Mouse (Mus musculus) heart, postnatal 10 days (tissue): ENCODE measurements around the gene Ubtd2. TPM values are rescaled to one million over a fixed set of nuclear protein-coding genes. Genes with fewer than 3 reads are reported as not detected.

Experiments
- DNase-seq, 2 experiments: peaks; one replicate each; pipeline ENCODE4 v3.0.0; 2021
- intact Hi-C: fragments of 180-260 bp; cut with DNase I; formaldehyde crosslinking; loops from one replicate; pipeline ENCODE4 v1.15.1; 2025
- total RNA-seq, 2 experiments: library from RNA; stranded (reverse); gene quantifications; 2 replicates each; pipeline ENCODE4 v1.2.3; 2021

Ubtd2 gene
- total RNA-seq, 2 experiments from 2014 or later = 18.1 to 19.8 TPM

- intact Hi-C loops = no loop called here
- no peak for DNase-seq
Observed at GRCm38 (mm10) chr11:32556333-32556990, 101.3 kb downstream of the Ubtd2 start.

- intact Hi-C loops = no loop called here
- no peak for DNase-seq
Observed at GRCm38 (mm10) chr11:32558026-32558425, 102.9 kb downstream of the Ubtd2 start.

- no peak for DNase-seq
- intact Hi-C loops = no loop called here
Observed at GRCm38 (mm10) chr11:32558677-32559076, 103.5 kb downstream of the Ubtd2 start.

- DNase-seq = no peak
- intact Hi-C loops = no loop called here
Observed at GRCm38 (mm10) chr11:32560015-32560770, 105.0 kb downstream of the Ubtd2 start.

- intact Hi-C loops = no loop called here
- no peak for DNase-seq
Observed at GRCm38 (mm10) chr11:32561465-32562355, 106.5 kb downstream of the Ubtd2 start.

- no peak for DNase-seq
- intact Hi-C loops = no loop called here
Observed at GRCm38 (mm10) chr11:32562706-32563105, 107.5 kb downstream of the Ubtd2 start.

GRCm38 (mm10) chr11:32563660-32564059 lies 108.5 kb downstream of the Ubtd2 start:
- DNase-seq = no peak
- intact Hi-C loops = loop anchor here (2.0 kb wide), 1 partner anchor 29 kb away; no protein-coding TSS in a partner anchor

GRCm38 (mm10) chr11:32564629-32565028 lies 109.5 kb downstream of the Ubtd2 start:
- intact Hi-C loops = loop anchor here (2.0 kb wide), 1 partner anchor 30 kb away; no protein-coding TSS in a partner anchor
- peak in 1 of 2 experiments; percentile 9 for DNase-seq

- intact Hi-C loops = loop anchor here (2.0 kb wide), 1 partner anchor 30 kb away; no protein-coding TSS in a partner anchor
- DNase-seq = peak in 1 of 2 experiments; percentile 49
Observed at GRCm38 (mm10) chr11:32565088-32565487, 109.9 kb downstream of the Ubtd2 start.

- DNase-seq = no peak
- intact Hi-C loops = no loop called here
Observed at GRCm38 (mm10) chr11:32566184-32566583, 111.0 kb downstream of the Ubtd2 start.

Other genes with a start within 250 kb of the Ubtd2 start
- 10 to 100 TPM; 10.6 to 12.4 TPM for gene Snrnp25, start 250.0 kb upstream of the Ubtd2 start, total RNA-seq
- gene Rhbdf1, start 233.1 kb upstream of the Ubtd2 start, total RNA-seq = 10 to 100 TPM; 30.5 to 31.1 TPM
- 10 to 100 TPM in 1 of 2 experiments, 1 to 10 TPM in 1; 9.8 to 10.3 TPM for gene Mpg, start 228.9 kb upstream of the Ubtd2 start, total RNA-seq
- gene Nprl3, start 187.7 kb upstream of the Ubtd2 start, total RNA-seq = 10 to 100 TPM; 26.6 to 27.6 TPM
- gene Hba-x, start 179.0 kb upstream of the Ubtd2 start, total RNA-seq = not detected
- 1,000 to 10,000 TPM; 4,155 to 9,193 TPM for gene Hba-a1, start 171.9 kb upstream of the Ubtd2 start, total RNA-seq
- gene Hbq1b, start 168.4 kb upstream of the Ubtd2 start, total RNA-seq = 1 to 10 TPM in 1 of 2 experiments, not detected in 1; 1.0 TPM
- 1,000 to 10,000 TPM; 3,875 to 8,514 TPM for gene Hba-a2, start 158.9 kb upstream of the Ubtd2 start, total RNA-seq
- not detected for gene Hbq1a, start 155.3 kb upstream of the Ubtd2 start, total RNA-seq
- gene Sh3pxd2b, start 107.5 kb upstream of the Ubtd2 start, total RNA-seq = 10 to 100 TPM; 27.6 to 29.6 TPM
- under 1 TPM in 1 of 2 experiments, not detected in 1; 0.69 TPM for gene Efcab9, start 76.7 kb downstream of the Ubtd2 start, total RNA-seq
- 10 to 100 TPM; 13.9 to 16.7 TPM for gene Stk10, start 77.9 kb downstream of the Ubtd2 start, total RNA-seq
- gene Fbxw11, start 187.4 kb downstream of the Ubtd2 start, total RNA-seq = 10 to 100 TPM; 65.4 to 67.4 TPM